Mouse (Mus musculus): ENCODE measurements around the gene Gm3173.
"Not testable (repeated sequence)": the region's sequence is repeated elsewhere in the genome, so short reads cannot be mapped to it uniquely, and the experiment has no call there.

Gene Gm3173

DNA sequence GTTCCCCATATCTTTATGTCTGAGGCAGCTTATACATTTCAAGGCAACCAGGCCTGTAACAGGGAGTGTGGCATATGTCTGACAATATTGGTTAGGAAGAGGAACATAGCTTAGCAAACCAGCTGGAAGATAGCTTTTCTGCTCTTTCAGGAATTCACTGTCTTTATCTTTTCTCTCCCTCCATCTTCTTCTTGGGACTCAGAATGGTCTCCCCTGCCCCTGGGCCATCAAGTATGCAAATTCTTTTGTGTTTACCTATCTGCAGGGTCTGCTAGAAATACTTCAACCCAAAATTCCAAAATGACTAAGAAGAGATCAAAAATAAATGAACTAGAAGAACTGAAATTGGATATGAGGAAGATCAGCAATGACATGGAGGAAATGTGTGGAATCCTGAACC is at the start of gene Gm3173:
Gm3173 (plus strand) TSS at position 301 of the 400 bp plus-strand sequence.
- DNase-seq (ENCODE audit: low read depth): not testable (repeated sequence)

DNA sequence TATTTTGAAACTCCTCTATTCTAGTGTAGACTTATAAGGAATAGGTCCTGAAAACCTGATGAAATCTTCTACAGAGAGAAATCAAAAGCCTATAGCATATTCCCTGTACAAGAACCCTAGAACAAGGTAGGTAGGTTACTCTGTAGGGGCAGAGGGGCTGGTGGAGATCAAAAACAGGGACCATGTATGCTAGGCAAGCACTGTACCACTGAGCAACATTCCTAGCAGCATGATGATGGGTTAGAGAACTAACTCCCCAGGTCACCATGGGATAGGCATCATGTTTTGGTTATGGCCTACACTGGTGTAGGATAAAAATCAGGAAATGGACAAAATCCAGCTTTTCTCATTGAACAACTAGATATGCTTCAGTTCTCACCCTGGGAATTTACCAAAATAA is 45.2 kb upstream of the Gm3173 start:
- DNase-seq (ENCODE audit: low read depth): not testable (repeated sequence)

DNA sequence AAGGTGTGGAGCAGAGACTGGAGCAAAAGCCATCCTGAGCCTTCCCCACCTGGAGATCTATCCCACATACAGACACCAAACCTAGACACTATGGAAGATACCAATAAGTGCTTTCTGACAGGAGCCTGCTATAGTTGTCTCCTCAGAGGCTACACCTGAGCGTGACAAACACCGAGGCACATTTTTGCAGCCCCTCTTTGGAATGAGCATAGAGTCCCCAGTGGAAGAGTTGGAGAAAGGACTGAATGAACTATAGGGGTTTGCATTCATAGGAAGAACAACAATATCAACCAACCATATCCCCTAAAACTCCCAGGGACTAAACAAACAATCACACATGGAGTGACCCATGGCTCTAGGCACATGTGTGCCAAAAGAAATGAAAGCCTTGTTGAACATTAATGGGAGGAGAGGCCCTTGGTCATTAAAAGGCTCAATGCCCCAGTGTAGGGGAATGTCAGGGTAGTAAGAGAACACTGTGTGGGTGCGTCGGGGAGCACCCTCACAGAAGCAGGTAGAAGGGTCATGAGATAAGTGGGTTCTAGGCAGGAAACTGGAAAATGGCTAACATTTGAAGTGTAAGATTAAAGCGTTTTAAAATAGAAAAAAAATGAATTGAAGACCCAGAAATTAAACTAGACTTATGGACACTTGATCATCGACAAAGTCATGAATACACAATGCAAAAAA is 37.8 kb upstream of the Gm3173 start:
- DNase-seq (ENCODE audit: low read depth): not testable (repeated sequence)

DNA sequence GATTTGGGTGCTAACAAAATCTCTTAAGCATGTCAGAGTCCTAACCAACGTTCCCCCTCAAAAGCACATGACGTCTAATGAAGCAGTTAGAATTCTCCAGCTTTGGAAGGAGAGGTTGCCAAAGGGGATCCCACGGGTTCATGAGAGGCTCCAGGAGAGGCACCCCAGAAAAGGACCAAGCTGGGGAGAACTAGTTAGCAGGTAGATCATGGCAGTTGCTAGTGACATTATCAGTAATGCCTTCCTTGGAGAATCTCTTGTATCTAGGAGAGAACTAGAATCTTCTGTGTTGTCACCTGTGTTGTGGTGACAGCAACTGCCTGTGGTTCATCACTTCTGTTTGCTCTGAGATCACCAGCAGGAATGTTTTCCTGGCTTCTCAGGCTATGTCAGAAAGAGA is 33.6 kb upstream of the Gm3173 start, which contains the start of gene Gm3159:
Gm3159 (plus strand) TSS at position 301 of the 400 bp plus-strand sequence.
- DNase-seq (ENCODE audit: low read depth): not testable (repeated sequence)

DNA sequence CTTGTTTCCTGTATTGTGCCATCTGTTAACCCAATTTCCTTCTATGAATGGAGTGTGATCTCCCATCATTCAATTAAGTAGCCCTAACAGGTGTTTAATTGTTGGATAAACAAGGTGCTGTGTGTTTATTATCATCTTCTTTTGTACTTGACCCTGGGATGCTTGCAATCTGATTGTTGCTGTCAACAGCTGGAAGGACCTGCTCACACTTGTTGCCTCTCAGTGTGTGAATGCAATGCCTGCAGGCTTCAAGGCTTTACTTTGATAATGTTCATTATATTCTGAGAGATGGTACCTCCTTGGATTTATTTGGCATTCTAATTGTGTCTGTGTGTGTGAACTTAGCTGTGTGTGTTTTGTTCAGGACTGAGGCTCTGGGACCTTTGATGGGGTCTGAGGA is 32.2 kb upstream of the Gm3173 start:
- DNase-seq (ENCODE audit: low read depth): not testable (repeated sequence)

DNA sequence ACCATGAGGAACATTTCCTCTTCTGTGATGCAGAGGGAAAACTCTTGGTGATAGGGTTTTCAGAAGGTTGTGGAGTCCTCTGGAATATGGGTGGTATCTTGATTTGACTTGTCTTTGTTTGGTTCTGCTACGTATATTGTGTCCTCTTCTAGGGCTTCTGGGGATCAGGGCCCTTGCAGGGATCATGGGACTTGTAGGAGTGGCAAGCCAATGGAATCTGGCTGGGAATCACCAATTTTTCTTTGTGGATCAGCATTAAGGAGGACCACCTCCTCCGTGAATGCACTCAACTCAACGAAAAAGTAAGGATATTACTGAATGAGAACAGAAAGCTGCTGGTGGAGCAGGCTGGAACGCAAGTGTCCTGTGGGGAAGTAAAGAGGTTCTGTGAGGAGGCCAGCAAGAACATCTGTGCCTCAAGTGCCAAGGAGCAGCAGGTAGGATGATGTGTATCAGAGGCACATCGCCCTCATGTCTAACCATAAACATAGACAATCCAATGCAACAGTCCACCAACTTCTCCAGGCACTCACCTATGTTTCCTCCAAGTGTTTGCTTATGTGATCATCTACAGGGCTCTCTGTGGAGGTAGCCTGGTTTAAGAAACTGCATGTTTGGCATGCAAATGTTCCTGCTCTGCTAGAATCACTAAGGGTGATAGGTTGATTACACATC is 30.5 kb upstream of the Gm3173 start:
- not testable (repeated sequence) for DNase-seq (ENCODE audit: low read depth)

DNA sequence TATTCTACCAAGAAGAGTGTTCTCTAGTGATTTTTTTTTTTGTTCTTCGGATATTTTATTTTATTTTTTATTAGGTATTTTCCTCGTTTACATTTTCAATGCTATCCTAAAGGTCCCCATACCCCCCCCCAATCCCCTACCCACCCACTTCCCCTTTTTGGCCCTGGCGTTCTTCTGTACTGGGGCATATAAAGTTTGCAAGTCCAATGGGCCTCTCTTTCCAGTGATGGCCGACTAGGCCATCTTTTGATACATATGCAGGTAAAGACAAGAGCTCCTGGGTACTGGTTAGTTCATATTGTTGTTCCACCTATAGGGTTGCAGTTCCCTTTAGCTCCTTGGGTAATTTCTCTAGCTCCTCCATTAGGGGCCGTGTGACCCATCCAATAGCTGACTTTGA is 29.5 kb upstream of the Gm3173 start:
- DNase-seq (ENCODE audit: low read depth): not testable (repeated sequence)

DNA sequence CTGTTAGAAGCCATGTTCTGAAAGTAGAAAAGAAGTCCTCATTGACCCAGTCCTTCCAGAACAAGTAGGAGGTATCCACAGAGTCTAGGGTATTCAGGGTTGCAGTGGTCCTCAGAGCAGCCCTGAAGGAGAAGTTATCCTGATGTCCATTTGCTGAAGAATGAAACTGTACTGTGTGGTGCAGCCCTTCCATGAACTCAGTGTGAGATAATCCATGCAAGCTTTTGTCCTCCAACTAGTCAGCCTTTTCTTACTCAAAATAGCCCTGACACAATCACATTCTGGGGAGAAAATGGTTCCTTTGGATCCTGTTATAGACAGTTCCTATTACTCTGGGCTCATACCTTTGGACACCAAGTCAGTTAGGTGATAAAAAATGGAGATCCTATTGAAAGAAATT is 27.0 kb upstream of the Gm3173 start:
- DNase-seq (ENCODE audit: low read depth): not testable (repeated sequence)

DNA sequence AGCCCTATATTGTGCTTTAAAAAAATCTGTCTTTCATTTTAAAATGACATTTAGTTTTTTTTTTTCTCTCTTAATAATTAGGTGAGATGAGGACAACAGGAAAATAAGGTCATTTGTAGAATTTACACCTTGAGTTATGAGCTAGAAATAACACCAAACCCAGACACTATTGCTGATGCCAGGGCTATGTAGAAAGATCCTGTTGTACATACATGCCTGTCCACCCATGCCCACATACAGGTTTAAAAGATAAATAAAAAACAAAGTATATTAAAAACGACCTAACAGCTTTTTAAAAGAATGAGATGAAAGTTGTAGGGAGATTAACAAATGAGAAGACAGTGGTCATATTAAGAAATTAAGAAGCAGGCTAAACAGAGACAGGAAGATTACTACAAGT is 20.9 kb upstream of the Gm3173 start:
- DNase-seq (ENCODE audit: low read depth): not testable (repeated sequence)

DNA sequence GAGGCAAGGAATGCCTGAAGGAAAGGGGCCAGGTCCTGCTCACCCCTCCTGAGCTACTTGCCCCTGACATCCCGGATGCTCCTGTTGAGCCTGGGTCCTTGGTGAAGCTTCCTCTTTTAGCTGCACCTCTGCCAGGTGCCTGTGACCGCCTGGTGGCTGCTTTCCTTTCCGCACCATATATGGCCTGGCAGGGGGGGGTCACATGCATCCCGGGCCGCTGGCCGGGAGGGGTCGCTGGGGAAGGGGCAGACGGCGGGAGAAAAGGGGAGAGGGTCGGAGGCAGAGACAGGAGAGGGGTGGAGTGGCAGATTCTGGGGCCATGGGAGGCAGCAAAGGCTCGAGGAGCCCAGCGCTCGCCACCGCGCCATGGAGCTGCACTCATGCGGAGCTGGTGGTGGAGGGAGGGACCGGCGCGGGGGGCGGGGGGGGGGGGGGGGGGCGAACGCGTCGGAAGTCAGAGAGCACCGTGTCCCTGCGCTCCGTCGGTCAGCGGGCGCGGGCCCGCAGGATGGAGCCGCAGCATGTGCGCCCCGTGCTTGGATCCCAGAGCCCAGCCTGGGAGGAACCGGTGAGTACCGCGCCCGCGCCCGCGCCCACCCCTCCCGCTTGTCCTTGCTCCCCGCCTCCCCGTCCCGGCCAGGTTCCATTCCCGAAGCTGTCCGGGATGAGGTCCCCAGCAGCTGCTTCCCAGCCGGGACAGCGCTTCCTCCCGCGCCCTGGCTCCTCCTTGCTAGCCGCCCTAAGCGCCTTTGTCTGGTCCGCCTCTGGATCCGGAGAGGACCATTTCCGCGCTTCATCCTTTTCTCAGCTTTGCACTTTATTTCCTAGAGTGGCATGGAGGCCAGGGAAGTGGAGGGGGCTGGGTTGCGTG is 15.6 kb upstream of the Gm3173 start, which contains the start of gene Gm3164:
Gm3164 (plus strand) TSS at position 484 of the 871 bp plus-strand sequence.
- DNase-seq (ENCODE audit: low read depth): not testable (repeated sequence)

DNA sequence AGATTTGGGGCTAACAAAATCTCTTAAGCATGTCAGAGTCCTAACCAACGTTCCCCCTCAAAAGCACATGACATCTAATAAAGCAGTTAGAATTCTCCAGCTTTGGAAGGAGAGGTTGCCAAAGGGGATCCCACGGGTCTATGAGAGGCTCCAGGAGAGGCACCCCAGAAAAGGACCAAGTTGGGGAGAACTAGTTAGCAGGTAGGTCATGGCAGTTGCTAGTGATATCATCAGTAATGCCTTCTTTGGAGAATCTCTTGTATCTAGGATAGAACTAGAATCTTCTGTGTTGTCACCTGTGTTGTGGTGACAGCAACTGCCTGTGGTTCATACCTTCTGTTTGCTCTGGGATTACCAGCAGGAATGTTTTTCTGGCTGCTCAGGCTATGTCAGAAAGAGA is 50.7 kb downstream of the Gm3173 start, which contains the start of gene Gm3182:
Gm3182 (plus strand) TSS at position 301 of the 400 bp plus-strand sequence.
- not testable (repeated sequence) for DNase-seq (ENCODE audit: low read depth)

DNA sequence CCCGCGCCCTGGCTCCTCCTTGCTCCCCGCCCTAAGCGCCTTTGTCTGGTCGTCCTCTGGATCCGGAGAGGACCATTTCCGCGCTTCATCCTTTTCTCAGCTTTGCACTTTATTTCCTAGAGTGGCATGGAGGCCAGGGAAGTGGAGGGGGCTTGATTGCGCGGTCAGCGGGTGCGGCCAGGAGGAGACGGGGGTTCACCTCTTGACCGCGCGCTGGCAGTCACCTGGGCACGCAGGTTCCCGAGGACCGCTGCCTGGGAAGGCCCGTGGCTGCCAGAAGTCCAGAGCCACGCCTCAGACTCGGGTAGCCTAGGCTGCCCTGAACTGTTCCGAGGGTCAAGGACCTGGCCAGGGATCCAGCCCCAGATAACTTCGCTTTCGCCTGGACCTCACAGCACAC is 68.6 kb downstream of the Gm3173 start:
- DNase-seq (ENCODE audit: low read depth): not testable (repeated sequence)

DNA sequence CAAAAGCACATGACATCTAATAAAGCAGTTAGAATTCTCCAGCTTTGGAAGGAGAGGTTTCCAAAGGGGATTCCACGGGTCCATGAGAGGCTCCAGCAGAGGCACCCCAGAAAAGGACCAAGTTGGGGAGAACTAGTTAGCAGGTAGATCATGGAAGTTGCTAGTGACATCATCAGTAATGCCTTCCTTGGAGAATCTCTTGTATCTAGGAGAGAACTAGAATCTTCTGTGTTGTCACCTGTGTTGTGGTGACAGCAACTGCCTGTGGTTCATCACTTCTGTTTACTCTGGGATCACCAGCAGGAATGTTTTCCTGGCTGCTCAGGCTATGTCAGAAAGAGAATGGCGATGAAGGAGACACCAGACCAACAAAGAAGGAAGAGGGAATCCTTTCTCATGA is 124.3 kb downstream of the Gm3173 start, which contains the start of gene Gm3047:
Gm3047 (plus strand) TSS at position 301 of the 400 bp plus-strand sequence.
- not testable (repeated sequence) for DNase-seq (ENCODE audit: low read depth)
